Mouse (Mus musculus) forebrain, embryonic 11.5 days (tissue): ENCODE measurements at regions not wholly inside any gene's neighbourhood (a gene's known extent, or its start where the extent isn't known, plus 50 kb on each side); places are given as distances from the start of the nearest gene placed in this dataset.

Experiments
- ATAC-seq: fragments of 200-750 bp; cut with Nextera tagmentation; replicated peaks from 2 replicates; pipeline ENCODE4 v1.8.0; 2017; ENCODE audit warnings: moderate TSS enrichment; ENCODE audit not compliant: low FRiP score
- DNase-seq: peaks from one replicate; pipeline ENCODE4 v3.0.0-alpha.2; 2017; ENCODE audit warnings: low spot score
- H3K27ac ChIP-seq: fragments of 300-500 bp; sonication (generic); 2 replicates; pipeline ENCODE4 v1.5.1; 2014; ENCODE audit warnings: low read depth, low read length
- H3K27me3 ChIP-seq: fragments of 300-500 bp; sonication (generic); 2 replicates; pipeline ENCODE4 v1.6.1; 2014; ENCODE audit warnings: mild to moderate bottlenecking, low read length, mixed read lengths; ENCODE audit not compliant: control insufficient read depth, insufficient read depth
- H3K36me3 ChIP-seq: fragments of 300-500 bp; sonication (generic); 2 replicates; pipeline ENCODE4 v1.6.1; 2014; ENCODE audit warnings: mild to moderate bottlenecking, low read length, moderate library complexity, mixed read lengths; ENCODE audit not compliant: control insufficient read depth, insufficient read depth
- H3K4me1 ChIP-seq: fragments of 300-500 bp; sonication (generic); replicated peaks from 2 replicates; pipeline ENCODE4 v1.6.1; 2014; ENCODE audit warnings: low read length, mixed read lengths; ENCODE audit not compliant: control insufficient read depth, insufficient read depth
- H3K4me2 ChIP-seq: fragments of 300-500 bp; sonication (generic); 2 replicates; pipeline ENCODE4 v1.6.1; 2014; ENCODE audit warnings: low read depth, mild to moderate bottlenecking, low read length, moderate library complexity, mixed read lengths; ENCODE audit not compliant: severe bottlenecking
- H3K4me3 ChIP-seq: fragments of 300-500 bp; sonication (generic); 2 replicates; pipeline ENCODE4 v1.5.1; 2014; ENCODE audit warnings: low read depth, low read length
- H3K9ac ChIP-seq: fragments of 300-500 bp; sonication (generic); 2 replicates; pipeline ENCODE4 v1.6.1; 2014; ENCODE audit warnings: low read length
- H3K9me3 ChIP-seq: fragments of 300-500 bp; sonication (generic); 2 replicates; pipeline ENCODE4 v1.6.1; 2016; ENCODE audit warnings: low read length, mixed read lengths; ENCODE audit not compliant: control insufficient read depth
- WGBS: fragments of 180-500 bp; shearing (Covaris S2); extraction: QIAGEN DNeasy Blood & Tissue Kit; methylation state at CpG from one replicate; pipeline ENCODE4 v1.1.7; 2014; 5-methylcytosine and 5-hydroxymethylcytosine counted together

DNA sequence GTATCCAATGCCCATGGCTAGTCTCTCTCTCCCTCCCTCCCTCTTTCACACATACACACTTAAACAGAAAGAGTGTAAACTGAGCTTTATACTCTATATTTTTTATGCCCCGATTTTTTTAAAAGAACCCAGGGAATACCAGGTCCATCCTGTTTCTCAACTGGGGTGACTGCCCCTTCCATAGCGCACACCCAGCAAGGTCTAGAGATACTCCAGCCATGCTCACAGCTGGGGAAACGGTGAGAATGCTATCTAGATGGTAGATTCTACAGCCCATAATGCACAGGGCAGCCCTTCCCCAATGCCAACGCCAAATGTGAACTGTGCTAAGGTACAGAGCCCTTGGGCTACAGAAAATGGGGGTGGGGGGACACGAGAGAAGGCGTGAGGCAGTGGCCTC lies 51.2 kb upstream of the Tln2 start:
- no peaks in the 10 kb centered on the region for H3K9me3 ChIP-seq
- no peak for ATAC-seq
- no peak overlapping the region for H3K4me3 ChIP-seq
- H3K27ac ChIP-seq: no peak overlapping the region
- H3K4me2 ChIP-seq: no peak overlapping the region
- no peak for DNase-seq
- 86% methylated on average over 6 of the region's 6 CpGs for WGBS
- H3K4me1 ChIP-seq: no peaks in the 10 kb centered on the region
- H3K27me3 ChIP-seq: no peaks in the 10 kb centered on the region
- no peak overlapping the region for H3K9ac ChIP-seq
- no peaks in the 10 kb centered on the region for H3K36me3 ChIP-seq

GRCm38 (mm10) chr9:67611676-67612075 lies 52.2 kb upstream of the Tln2 start:
- no peaks in the 10 kb centered on the region for H3K36me3 ChIP-seq
- H3K27me3 ChIP-seq: no peaks in the 10 kb centered on the region
- WGBS: 88% methylated on average over 6 of the region's 6 CpGs
- no peak overlapping the region for H3K4me2 ChIP-seq
- H3K27ac ChIP-seq: no peak overlapping the region
- H3K4me3 ChIP-seq: no peak overlapping the region
- ATAC-seq (no peak), DNase-seq (no peak)
- no peaks in the 10 kb centered on the region for H3K4me1 ChIP-seq
- no peak overlapping the region for H3K9ac ChIP-seq
- no peaks in the 10 kb centered on the region for H3K9me3 ChIP-seq

- H3K27ac ChIP-seq: no peak overlapping the region
- H3K36me3 ChIP-seq: no peaks in the 10 kb centered on the region
- no peak overlapping the region for H3K9ac ChIP-seq
- H3K4me3 ChIP-seq: no peak overlapping the region
- H3K9me3 ChIP-seq: no peaks in the 10 kb centered on the region
- no peak for DNase-seq
- no peaks in the 10 kb centered on the region for H3K4me1 ChIP-seq
- ATAC-seq: no peak
- H3K27me3 ChIP-seq: no peaks in the 10 kb centered on the region
- no peak overlapping the region for H3K4me2 ChIP-seq
- 93% methylated on average over 2 of the region's 2 CpGs for WGBS
Measured at GRCm38 (mm10) chr9:67612101-67612500, 52.6 kb upstream of the Tln2 start.

DNA sequence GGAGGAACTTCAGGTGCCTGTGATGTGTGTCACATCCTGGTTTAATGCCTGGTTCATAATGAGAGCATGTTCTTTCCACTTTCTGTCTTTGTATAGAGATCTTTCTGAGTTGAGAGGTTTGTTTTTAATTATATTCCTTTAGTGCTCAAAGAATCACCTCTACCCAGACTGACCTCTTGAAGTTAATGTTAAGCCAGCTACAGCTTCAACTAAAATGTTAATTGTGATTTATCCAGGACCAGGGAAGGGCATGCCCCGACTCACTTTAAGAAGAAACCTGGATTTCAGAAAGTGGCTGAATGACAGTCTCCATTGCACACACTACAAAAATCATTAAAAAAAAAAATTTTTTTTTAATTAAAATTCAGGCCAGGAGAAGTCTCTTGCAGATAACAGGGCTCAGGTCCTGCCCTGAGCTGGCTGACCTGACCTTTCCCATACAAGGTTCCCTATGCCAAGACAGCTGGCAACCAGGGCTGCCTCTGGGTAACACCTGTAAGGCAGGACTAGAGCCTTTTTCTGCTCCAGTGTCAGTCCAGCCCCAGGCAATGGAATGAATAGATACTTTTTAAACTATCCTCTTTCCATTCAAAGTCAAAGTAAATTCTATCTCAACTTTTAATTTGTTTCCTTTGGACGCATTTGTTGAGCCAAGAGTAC lies 54.7 kb upstream of the Tln2 start:
- Histone ChIP-seq H3K36me3 (no peaks in the 10 kb centered on the region), H3K4me1 (no peaks in the 10 kb centered on the region), H3K9ac (no peak overlapping the region), H3K4me2 (no peak overlapping the region), H3K27ac (no peak overlapping the region), H3K9me3 (no peaks in the 10 kb centered on the region), H3K27me3 (no peaks in the 10 kb centered on the region), H3K4me3 (no peak overlapping the region)
- no peak for DNase-seq
- WGBS: 78% methylated on average over 2 of the region's 2 CpGs
- ATAC-seq: no peak

DNA sequence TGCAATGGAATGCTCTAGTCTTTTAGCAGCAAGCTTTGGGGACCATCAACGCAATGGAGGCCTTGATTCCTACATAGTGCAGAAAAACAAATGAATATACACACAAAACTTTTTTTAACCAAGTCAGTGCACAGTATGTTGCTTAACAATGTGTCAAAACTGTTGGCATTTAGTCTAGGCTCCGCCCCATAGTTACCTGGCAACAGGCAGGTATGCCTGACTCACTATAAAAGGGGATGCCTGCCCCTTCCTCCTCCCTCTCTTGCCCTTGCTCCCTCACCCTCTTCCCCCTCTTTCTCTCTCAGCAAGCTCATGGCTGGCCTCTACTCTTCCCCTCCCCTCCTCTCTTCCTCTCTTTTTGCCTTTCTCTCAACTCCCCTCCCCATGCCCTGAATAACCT lies 56.7 kb upstream of the Tln2 start:
- no peak overlapping the region for H3K27ac ChIP-seq
- WGBS: 92% methylated on average over 2 of the region's 2 CpGs
- no peak for ATAC-seq

DNA sequence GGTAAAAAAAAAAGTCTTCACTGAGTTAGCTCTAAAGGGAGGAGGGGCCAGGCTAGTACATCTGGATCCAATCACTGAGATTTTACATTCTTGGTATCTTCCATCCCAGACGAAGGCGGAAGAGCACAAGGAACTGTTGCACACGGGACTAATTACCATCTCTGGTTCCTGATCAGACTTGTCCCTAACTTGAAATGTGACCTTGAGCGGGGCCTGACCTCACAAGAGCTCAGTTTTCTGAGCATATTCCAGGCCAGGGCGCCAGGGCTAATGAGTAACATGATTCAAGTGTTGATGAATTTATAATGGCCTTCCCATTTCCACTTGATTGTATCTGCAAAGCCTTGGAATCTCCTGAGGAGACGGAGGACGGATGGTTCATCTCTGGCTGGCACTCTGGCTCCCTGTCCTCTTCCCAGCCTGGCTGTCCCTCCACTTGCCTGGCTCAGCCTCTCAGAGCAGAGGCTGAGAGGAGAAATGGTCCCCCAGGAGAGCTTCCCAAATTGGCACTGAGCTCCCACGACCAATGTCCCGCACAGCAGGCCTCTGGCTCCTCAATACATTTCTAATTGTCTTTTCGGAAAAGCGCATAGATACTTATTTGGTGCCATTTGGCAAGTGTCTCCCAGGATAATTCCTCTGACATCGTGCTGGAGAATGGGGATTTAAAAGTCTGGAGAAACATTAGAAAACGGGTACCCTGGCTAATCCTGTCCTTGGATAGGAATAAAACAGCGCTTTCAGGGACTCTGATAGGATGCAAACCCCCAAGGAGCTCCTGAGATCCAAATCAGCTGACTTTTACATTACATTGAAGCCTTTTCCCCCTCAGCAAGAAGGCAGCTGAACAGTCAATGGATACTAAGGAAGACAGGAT lies 58.1 kb upstream of the Tln2 start:
- no peaks in the 10 kb centered on the region for H3K4me1 ChIP-seq
- H3K4me3 ChIP-seq: no peak overlapping the region
- no peak overlapping the region for H3K27ac ChIP-seq
- WGBS: 34% methylated on average over 14 of the region's 14 CpGs
- no peaks in the 10 kb centered on the region for H3K27me3 ChIP-seq
- H3K9ac ChIP-seq: no peak overlapping the region
- ATAC-seq: no peak
- H3K4me2 ChIP-seq: no peak overlapping the region
- no peaks in the 10 kb centered on the region for H3K36me3 ChIP-seq
- H3K9me3 ChIP-seq: no peaks in the 10 kb centered on the region
- no peak for DNase-seq

More for the DNA sequence above, 56.7 kb upstream of the Tln2 start:
- no peaks in the 10 kb centered on the region for H3K27me3 ChIP-seq
- no peak overlapping the region for H3K9ac ChIP-seq
- H3K4me1 ChIP-seq: no peaks in the 10 kb centered on the region
- H3K9me3 ChIP-seq: no peaks in the 10 kb centered on the region
- no peak overlapping the region for H3K4me3 ChIP-seq
- no peak for DNase-seq
- no peaks in the 10 kb centered on the region for H3K36me3 ChIP-seq
- no peak overlapping the region for H3K4me2 ChIP-seq

GRCm38 (mm10) chr9:67620945-67621344 lies 61.4 kb upstream of the Tln2 start:
- no peak for DNase-seq
- 65% methylated on average over 3 of the region's 3 CpGs for WGBS
- Histone ChIP-seq H3K9ac (no peak overlapping the region), H3K4me2 (no peak overlapping the region), H3K27ac (no peak overlapping the region), H3K4me1 (no peaks in the 10 kb centered on the region), H3K9me3 (no peaks in the 10 kb centered on the region), H3K36me3 (no peaks in the 10 kb centered on the region), H3K4me3 (no peak overlapping the region), H3K27me3 (no peaks in the 10 kb centered on the region)
- ATAC-seq: no peak

DNA sequence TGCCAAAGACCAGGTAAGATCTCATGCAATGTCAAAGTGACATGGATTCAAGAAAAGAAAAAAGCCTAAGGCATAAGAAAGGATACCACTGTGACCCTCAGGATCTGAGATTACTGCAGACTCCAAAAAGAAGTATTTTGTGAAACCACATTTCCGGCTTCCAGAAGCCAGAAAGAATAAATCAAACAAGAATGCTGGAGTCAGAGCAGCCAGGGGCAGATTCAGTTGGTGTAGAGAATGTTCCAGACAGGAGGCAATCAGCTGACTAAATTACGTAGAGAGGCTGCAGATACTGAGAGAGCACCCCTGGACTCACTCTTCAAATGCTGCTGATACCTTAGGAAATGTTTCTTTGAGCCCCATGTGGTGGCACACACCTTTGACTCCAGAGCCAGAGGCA lies 67.7 kb upstream of the Tln2 start:
- DNase-seq (no peak), ATAC-seq (no peak)
- H3K4me1 ChIP-seq: peaks cover 7% of the 10 kb centered on the region; the same call in 1 of the 2 replicates
- no peak overlapping the region for H3K27ac ChIP-seq
- H3K4me3 ChIP-seq: no peak overlapping the region
- H3K9ac ChIP-seq: no peak overlapping the region
- 86% methylated on average over 2 of the region's 2 CpGs for WGBS
- H3K36me3 ChIP-seq: no peaks in the 10 kb centered on the region
- peaks cover 9% of the 10 kb centered on the region; the same call in 1 of the 2 replicates for H3K27me3 ChIP-seq
- H3K9me3 ChIP-seq: no peaks in the 10 kb centered on the region
- H3K4me2 ChIP-seq: no peak overlapping the region
